Mouse (Mus musculus) cortical plate, adult 2 months (tissue): ENCODE data around the gene Ooep. TPM values are rescaled to one million over a fixed set of nuclear protein-coding genes. Genes with fewer than 3 reads are reported as not detected.

Source experiments
- polyA plus RNA-seq: library from polyadenylated mRNA; depleted of rRNA; stranded (reverse); fragments of >200 nt; gene quantifications from 2 replicates; pipeline ENCODE4 v1.2.3, GENCODE M21; 2012; rRNA removed

Ooep gene
- polyA plus RNA-seq, 1 experiment: 0.06 TPM

Other genes with a start within 250 kb of the Ooep start
- gene Gsta4, start 196.0 kb downstream of the Ooep start, polyA plus RNA-seq: 85.6 and 92.4 TPM in 2 replicates
- gene Gsta1, start 148.1 kb downstream of the Ooep start, polyA plus RNA-seq: not detected in 2 replicates
- gene Gm3776, start 121.6 kb downstream of the Ooep start, polyA plus RNA-seq: not detected in 2 replicates
- gene Gm10639, start 88.8 kb downstream of the Ooep start, polyA plus RNA-seq: not detected in 2 replicates
- not detected in 2 replicates for gene Omt2a, start 63.9 kb downstream of the Ooep start, polyA plus RNA-seq
- not detected in 2 replicates for gene Omt2b, start 51.1 kb downstream of the Ooep start, polyA plus RNA-seq
- 0.28 and 0.44 TPM in 2 replicates for gene Gsta2, start 22.9 kb downstream of the Ooep start, polyA plus RNA-seq
- 0.26 TPM in 1 of 2 replicates, not detected in the other for gene Dppa5a, start 10.5 kb downstream of the Ooep start, polyA plus RNA-seq
- gene Ddx43, start 17.1 kb upstream of the Ooep start, polyA plus RNA-seq: 0.21 and 0.27 TPM in 2 replicates
- 0.61 and 0.96 TPM in 2 replicates for gene Cgas, start 64.5 kb upstream of the Ooep start, polyA plus RNA-seq
- 29.6 and 30.4 TPM in 2 replicates for gene Mto1, start 69.5 kb upstream of the Ooep start, polyA plus RNA-seq
- gene Gm17324, start 70.1 kb upstream of the Ooep start, polyA plus RNA-seq: 1.0 and 1.1 TPM in 2 replicates
- gene Eef1a1, start 110.4 kb upstream of the Ooep start, polyA plus RNA-seq: 3,308 and 3,313 TPM in 2 replicates
- 17.4 and 18.1 TPM in 2 replicates for gene Slc17a5, start 209.3 kb upstream of the Ooep start, polyA plus RNA-seq
- 0.31 and 0.53 TPM in 2 replicates for gene Cd109, start 236.8 kb upstream of the Ooep start, polyA plus RNA-seq